Mouse (Mus musculus): ENCODE results near the gene Rgs19.

Rgs19 gene

DNA sequence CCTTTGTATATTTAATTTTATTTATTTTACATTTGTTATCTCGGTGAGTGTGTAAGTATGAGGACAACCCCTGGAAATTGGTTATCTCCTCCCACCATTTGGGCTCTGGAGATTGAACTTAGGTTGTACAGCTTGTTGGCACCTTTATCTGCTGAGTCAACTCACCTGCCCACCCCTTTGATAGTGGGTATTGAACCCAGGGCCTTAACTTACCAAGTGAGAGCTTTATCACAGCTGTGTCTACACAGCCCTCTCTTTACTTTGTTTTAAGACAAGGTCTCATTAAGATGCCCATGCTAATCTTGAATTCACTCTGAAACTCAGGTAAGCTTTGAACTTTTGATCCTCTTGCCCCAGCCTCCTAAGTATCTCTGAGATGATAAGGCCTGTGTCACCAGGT lies 11.8 kb downstream of the Rgs19 start:
- DNase-seq = no peak

- no peak for DNase-seq
These were observed 13.1 kb downstream of the Rgs19 start for GRCm38 (mm10) chr2:181680716-181681117.

- DNase-seq = peak; percentile 66
These were observed 13.6 kb downstream of the Rgs19 start, which contains the start of gene Tcea2 for GRCm38 (mm10) chr2:181679951-181680715. Tcea2 (plus strand) TSS chr2:181680310.

DNA sequence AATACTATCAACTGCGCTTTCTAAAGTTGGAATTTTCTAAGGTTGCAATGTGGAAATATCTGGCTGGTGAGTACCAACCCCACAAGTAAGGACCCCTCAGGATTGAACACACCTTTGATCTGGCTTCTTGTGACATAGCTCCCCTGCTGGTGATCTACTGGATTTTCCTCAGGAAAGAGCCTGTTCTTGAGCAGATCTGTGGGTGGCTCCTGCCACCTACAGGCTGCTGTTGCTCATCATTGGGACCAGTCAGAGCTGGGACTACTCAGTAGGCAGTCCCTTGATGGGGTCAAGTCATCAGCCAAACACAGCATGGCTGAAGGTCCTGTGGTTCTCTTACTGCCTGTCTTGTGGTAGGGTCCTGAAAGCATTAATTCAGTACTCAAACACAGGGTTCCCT lies 15.0 kb downstream of the Rgs19 start:
- DNase-seq = peak; percentile 62

GRCm38 (mm10) chr2:181677755-181678098 lies 16.1 kb downstream of the Rgs19 start:
- DNase-seq = no peak

DNA sequence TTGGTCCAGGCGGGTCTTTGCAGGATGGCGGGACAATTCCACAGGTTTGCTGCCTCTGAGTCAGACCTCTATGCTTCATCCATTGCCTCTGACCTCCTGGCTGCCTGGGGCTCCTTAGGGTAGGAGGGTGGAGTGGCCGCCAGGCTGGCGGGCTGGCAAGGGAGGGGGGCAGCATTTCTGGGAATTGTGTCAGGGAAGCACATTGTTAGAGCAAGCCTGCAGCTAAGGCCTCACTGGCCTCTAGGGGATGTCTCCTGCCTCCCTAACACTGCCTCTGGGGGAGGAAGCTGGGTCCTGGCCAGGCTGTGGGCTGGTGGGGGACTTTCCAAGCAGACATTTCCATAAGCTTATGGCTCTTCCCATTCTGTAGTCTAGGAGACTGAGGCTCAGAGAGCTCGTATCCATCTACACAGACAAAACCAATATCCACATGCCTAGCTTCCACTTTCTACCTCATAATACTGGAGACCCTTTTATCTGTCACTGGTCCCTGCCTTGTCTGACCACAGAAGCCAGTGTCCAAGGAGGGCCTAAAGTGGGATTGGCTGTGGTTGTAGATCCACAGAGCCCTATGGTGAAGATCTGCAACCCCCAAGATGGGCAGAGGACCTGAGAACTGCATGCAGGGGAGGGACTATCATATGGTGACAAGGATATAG lies 16.6 kb downstream of the Rgs19 start:
- no peak for DNase-seq

DNA sequence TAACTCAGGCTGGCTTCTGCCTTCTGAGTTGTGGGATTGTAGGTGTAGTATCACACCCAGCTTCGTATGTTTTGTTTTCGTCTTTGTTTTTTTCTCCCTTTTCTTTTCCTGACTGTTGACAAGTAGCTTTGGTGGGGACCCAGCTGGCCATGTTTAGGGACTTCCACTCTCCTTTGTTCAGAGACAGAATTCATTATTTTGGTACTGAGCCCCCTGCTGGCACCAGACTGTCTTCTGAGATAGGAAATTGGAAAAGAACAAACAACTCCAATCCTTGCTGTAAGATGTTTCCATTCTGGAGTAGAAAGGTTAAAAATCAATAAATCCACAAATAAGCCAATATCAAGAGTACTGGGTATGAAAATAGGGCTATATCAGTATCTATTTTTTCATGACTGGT lies 17.4 kb downstream of the Rgs19 start:
- no peak for DNase-seq

- peak; percentile 59 for DNase-seq
These were observed 18.3 kb downstream of the Rgs19 start for GRCm38 (mm10) chr2:181675454-181675853.

GRCm38 (mm10) chr2:181674934-181675333 lies 18.8 kb downstream of the Rgs19 start:
- DNase-seq = no peak

DNA sequence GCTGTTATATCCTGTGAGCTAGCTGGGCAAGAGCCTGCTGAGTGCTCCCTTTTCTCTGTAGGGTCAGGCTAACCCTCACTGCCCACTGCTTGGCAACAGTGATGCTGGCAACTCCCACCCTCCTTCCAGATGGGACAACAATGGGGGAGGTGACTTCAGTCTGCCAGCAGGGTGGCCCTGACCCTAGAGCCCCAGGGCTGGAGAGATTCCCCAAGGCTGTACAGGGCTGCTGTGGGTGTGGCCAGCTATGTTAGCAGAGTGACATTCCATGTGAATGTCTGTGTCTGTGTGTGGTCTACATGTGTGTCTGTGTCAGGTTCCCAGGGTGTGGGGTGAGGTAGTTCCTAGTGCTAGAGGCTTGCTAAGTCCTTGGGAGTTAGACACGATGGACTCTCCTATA lies 20.3 kb downstream of the Rgs19 start:
- DNase-seq = no peak

DNA sequence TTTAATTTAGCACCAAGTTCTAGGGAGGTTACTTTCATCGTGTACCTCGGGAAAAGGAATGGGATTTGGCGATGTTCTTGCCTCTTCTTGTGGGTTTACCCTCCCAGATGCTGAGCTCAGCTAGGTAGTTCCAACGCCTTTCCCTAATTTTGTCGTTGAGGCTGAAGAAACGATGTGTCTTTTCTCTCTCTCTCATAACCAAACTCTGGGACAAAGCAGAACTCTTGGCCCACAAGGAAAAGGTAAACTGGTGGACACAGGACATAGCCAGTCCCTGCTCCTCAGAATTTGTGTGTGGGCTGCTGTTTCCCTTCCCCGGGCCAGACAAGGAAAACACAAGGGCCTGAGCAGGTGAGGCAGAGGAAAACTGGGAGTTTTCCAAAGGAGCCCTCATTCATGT lies 21.8 kb downstream of the Rgs19 start:
- DNase-seq = no peak

GRCm38 (mm10) chr2:181671326-181671725 lies 22.5 kb downstream of the Rgs19 start, which contains the start of gene Sox18:
Sox18 (minus strand) TSS chr2:181671640.
- no peak for DNase-seq

- DNase-seq = no peak
These were observed 22.9 kb downstream of the Rgs19 start for GRCm38 (mm10) chr2:181670913-181671311.

GRCm38 (mm10) chr2:181670285-181670912 lies 23.4 kb downstream of the Rgs19 start:
- no peak for DNase-seq

GRCm38 (mm10) chr2:181663298-181663630 lies 30.5 kb downstream of the Rgs19 start:
- no peak for DNase-seq

- no peak for DNase-seq
These were observed 31.0 kb downstream of the Rgs19 start for GRCm38 (mm10) chr2:181662620-181663297.

GRCm38 (mm10) chr2:181659609-181660055 lies 34.1 kb downstream of the Rgs19 start:
- DNase-seq = peak; percentile 81

- DNase-seq = peak; percentile 72
These were observed 34.7 kb downstream of the Rgs19 start for GRCm38 (mm10) chr2:181658930-181659555.

GRCm38 (mm10) chr2:181658528-181658927 lies 35.2 kb downstream of the Rgs19 start:
- DNase-seq = no peak

GRCm38 (mm10) chr2:181657441-181657840 lies 36.3 kb downstream of the Rgs19 start:
- DNase-seq = no peak

GRCm38 (mm10) chr2:181656734-181657133 lies 37.0 kb downstream of the Rgs19 start, which contains the start of gene Gm29797:
Gm29797 (plus strand) TSS chr2:181657034.
- DNase-seq = no peak

DNA sequence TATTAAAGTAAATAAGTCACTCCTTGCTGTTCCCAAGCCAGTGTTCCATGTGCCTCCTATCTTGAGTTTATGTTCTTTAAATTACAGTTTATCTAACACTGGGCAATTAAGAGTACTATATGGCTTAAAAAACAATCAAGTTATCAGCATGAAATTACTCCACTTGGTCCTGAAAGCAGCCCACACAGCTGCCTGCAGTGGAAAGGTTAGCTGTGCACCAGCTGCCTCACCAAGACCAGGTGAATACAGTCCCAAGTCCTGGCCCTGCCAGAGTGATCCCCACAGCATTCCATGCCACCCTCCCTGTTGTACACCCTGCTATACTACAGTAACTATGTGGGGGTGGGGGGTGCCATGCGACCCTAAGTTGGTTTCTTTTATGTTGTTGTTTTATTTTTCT lies 40.3 kb downstream of the Rgs19 start:
- DNase-seq = no peak

DNA sequence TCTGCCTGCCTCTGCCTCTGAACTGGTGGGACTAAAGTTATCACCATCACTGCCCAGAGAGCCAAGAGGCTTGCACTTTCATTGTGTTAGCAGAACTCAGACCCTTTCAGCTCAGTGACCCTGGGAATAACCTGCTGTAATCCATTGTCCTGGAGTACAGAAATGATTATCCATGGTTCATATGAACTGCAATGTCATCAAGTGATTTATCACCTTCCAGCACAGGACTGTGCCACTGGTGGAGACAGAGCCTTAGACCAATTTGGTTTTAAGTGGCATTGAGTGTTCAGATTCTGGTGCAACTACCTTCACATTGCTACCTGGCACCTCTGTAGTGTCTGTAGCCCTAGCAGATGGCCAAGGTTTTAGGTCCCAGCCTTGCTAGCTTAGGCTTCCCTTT lies 40.7 kb downstream of the Rgs19 start:
- no peak for DNase-seq
